21 mouse cellular contexts compared by ENCODE assay signal in genomic region chr10:125989890-125990289, GRCm38 (mm10). TPM values are rescaled to one million over a fixed set of nuclear protein-coding genes. Genes with fewer than 3 reads are reported as not detected.
A peak's percentile ranks its signal among the peaks of the same experiment; 100 is the strongest.
DNase-seq lines count a peak whose midpoint lies in the region; ATAC-seq and TF ChIP-seq lines count a peak whose summit lies in the region.
"Had no signal": no experiment of that assay in that cellular context is flagged by ENCODE, and none has a peak within 500 bp of the region (broad histone marks: within the 10 kb centered on the region; RNA-seq: fewer than 3 reads in every experiment).

No protein-coding gene starts in this region.

- no peaks in the 10 kb centered on the region; the same call in 1 of the 2 replicates for H3K4me1 ChIP-seq in forebrain, embryonic 16.5 days (replicated peaks; ENCODE audit: control insufficient read depth, insufficient read depth, low read length)
- peaks cover 6% of the 10 kb centered on the region for H3K4me1 ChIP-seq in forebrain, embryonic 12.5 days
- H3K4me1 ChIP-seq in embryonic facial prominence, embryonic 15.5 days = peaks cover 62% of the 10 kb centered on the region
- H3K4me1 ChIP-seq in midbrain, embryonic 15.5 days = peaks cover 4% of the 10 kb centered on the region; the same call in 1 of the 2 replicates
- H3K4me1 ChIP-seq: liver, embryonic 13.5 days; neural tube, embryonic 12.5 days had no signal

- intact Hi-C loops in left cerebral cortex, adult 2 months (cut with DNase I) = loop anchor here (5.0 kb wide), 1 partner anchor 263 kb away; no protein-coding TSS in a partner anchor
- intact Hi-C loops in left cerebral cortex, postnatal 4 days (cut with DNase I) = no loop called here

- H3K4me2 ChIP-seq in forebrain, embryonic 16.5 days (ENCODE audit: low read length) = no peak overlapping the region
- H3K4me2 ChIP-seq in forebrain, embryonic 12.5 days = no peak overlapping the region
- no peak overlapping the region for H3K4me2 ChIP-seq in embryonic facial prominence, embryonic 15.5 days (replicated peaks)
- no peak overlapping the region for H3K4me2 ChIP-seq in midbrain, embryonic 15.5 days
- H3K4me2 ChIP-seq: hindbrain, embryonic 15.5 days; kidney, embryonic 15.5 days; liver, embryonic 13.5 days; lung, embryonic 14.5 days; neural tube, embryonic 12.5 days had no signal

- H3K9ac ChIP-seq in forebrain, embryonic 16.5 days (replicated peaks; ENCODE audit: low read depth, low read length) = no peak overlapping the region
- no peak overlapping the region for H3K9ac ChIP-seq in forebrain, embryonic 12.5 days
- no peak overlapping the region for H3K9ac ChIP-seq in embryonic facial prominence, embryonic 15.5 days
- no peak overlapping the region for H3K9ac ChIP-seq in midbrain, embryonic 15.5 days
- H3K9ac ChIP-seq: hindbrain, embryonic 15.5 days; kidney, embryonic 15.5 days; liver, embryonic 13.5 days; lung, embryonic 14.5 days; neural tube, embryonic 12.5 days had no signal

- TF ChIP-seq CTCF in left cerebral cortex, adult 2 months (IDR thresholded peaks at IDR 0.05) = no peak

- no peak overlapping the region for H3K27ac ChIP-seq in forebrain, embryonic 16.5 days (ENCODE audit: low read length)
- H3K27ac ChIP-seq in forebrain, embryonic 12.5 days = no peak overlapping the region
- H3K27ac ChIP-seq in left cerebral cortex, adult 2 months = peak overlapping the region; percentile 36; the same call in 1 of the 2 replicates
- peak overlapping the region; percentile 69; the same call in 1 of the 2 replicates for H3K27ac ChIP-seq in embryonic facial prominence, embryonic 15.5 days (replicated peaks)
- no peak overlapping the region for H3K27ac ChIP-seq in midbrain, embryonic 15.5 days
- H3K27ac ChIP-seq: hindbrain, embryonic 15.5 days; kidney, embryonic 15.5 days; liver, embryonic 13.5 days; macrophage; midbrain, embryonic 10.5 days; neural tube, embryonic 12.5 days had no signal

- no peak for DNase-seq in left cerebral cortex, adult 2 months (ENCODE audit: extremely low spot score in 1 of 2, low spot score in 2 of 2)
- DNase-seq in left cerebral cortex, postnatal 4 days = no peak
- DNase-seq: cerebellum, postnatal 14 days; embryo, embryonic 11 days; heart, adult 18-20 months; heart, postnatal 36 days; liver, embryonic 13.5 days; lung, embryonic 14.5 days; right cerebral cortex, postnatal 4 days; thymus, adult 2 months had no signal

- ATAC-seq in forebrain, embryonic 16.5 days = peak; percentile 54; the same call in 1 of the 2 replicates
- no peak for ATAC-seq in forebrain, embryonic 12.5 days (ENCODE audit: low FRiP score)
- no peak for ATAC-seq in embryonic facial prominence, embryonic 15.5 days (ENCODE audit: insufficient number of reproducible peaks, low FRiP score, low TSS enrichment, low read depth)
- no peak for ATAC-seq in CD4-positive, CD25-positive, alpha-beta regulatory T cell, adult 4 months
- ATAC-seq in midbrain, embryonic 15.5 days (replicated peaks) = no peak
- ATAC-seq: intestine, postnatal 0 days had no signal

- no peaks in the 10 kb centered on the region for H3K36me3 ChIP-seq in forebrain, embryonic 16.5 days (ENCODE audit: control insufficient read depth, insufficient read depth)
- H3K36me3 ChIP-seq in forebrain, embryonic 12.5 days (replicated peaks) = no peaks in the 10 kb centered on the region
- H3K36me3 ChIP-seq in embryonic facial prominence, embryonic 15.5 days = peaks cover 15% of the 10 kb centered on the region
- H3K36me3 ChIP-seq in midbrain, embryonic 15.5 days (replicated peaks) = no peaks in the 10 kb centered on the region
- H3K36me3 ChIP-seq: hindbrain, embryonic 15.5 days; liver, embryonic 13.5 days had no signal

- 24% methylated on average over 7 of the region's 7 CpGs for WGBS in forebrain, embryonic 16.5 days
- WGBS in forebrain, embryonic 12.5 days = 64% methylated on average over 7 of the region's 7 CpGs
- WGBS in embryonic facial prominence, embryonic 15.5 days = 37% methylated on average over 7 of the region's 7 CpGs
- 62% methylated on average over 7 of the region's 7 CpGs for WGBS in midbrain, embryonic 15.5 days

- H3K27me3 ChIP-seq in forebrain, embryonic 16.5 days (replicated peaks; ENCODE audit: control insufficient read depth, insufficient read depth, low read length) = no peaks in the 10 kb centered on the region
- H3K27me3 ChIP-seq in forebrain, embryonic 12.5 days = peaks cover 10% of the 10 kb centered on the region; the same call in 1 of the 2 replicates
- no peaks in the 10 kb centered on the region for H3K27me3 ChIP-seq in embryonic facial prominence, embryonic 15.5 days
- no peaks in the 10 kb centered on the region for H3K27me3 ChIP-seq in midbrain, embryonic 15.5 days (replicated peaks)
- H3K27me3 ChIP-seq: hindbrain, embryonic 15.5 days; kidney, embryonic 15.5 days; liver, embryonic 13.5 days; neural tube, embryonic 12.5 days had no signal

- no peaks in the 10 kb centered on the region for H3K9me3 ChIP-seq in forebrain, embryonic 16.5 days (ENCODE audit: control insufficient read depth, low read length)
- no peaks in the 10 kb centered on the region for H3K9me3 ChIP-seq in forebrain, embryonic 12.5 days
- no peaks in the 10 kb centered on the region for H3K9me3 ChIP-seq in embryonic facial prominence, embryonic 15.5 days (replicated peaks)
- H3K9me3 ChIP-seq in midbrain, embryonic 15.5 days = no peaks in the 10 kb centered on the region
- H3K9me3 ChIP-seq: hindbrain, embryonic 15.5 days; kidney, embryonic 15.5 days; liver, embryonic 13.5 days; midbrain, embryonic 10.5 days; neural tube, embryonic 12.5 days had no signal

- H3K4me3 ChIP-seq in forebrain, embryonic 16.5 days (replicated peaks; ENCODE audit: low read length) = no peak overlapping the region
- no peak overlapping the region for H3K4me3 ChIP-seq in forebrain, embryonic 12.5 days (replicated peaks)
- H3K4me3 ChIP-seq in left cerebral cortex, adult 2 months = no peak overlapping the region
- no peak overlapping the region for H3K4me3 ChIP-seq in embryonic facial prominence, embryonic 15.5 days (replicated peaks)
- no peak overlapping the region for H3K4me3 ChIP-seq in midbrain, embryonic 15.5 days
- H3K4me3 ChIP-seq: hindbrain, embryonic 15.5 days; kidney, embryonic 15.5 days; liver, embryonic 13.5 days; midbrain, embryonic 10.5 days; neural tube, embryonic 12.5 days had no signal

RNA-seq across cellular contexts. Expression of gene Lrig3, which starts 23.9 kb away (rescaled TPM):
- 2.1 and 2.6 TPM in 2 replicates for polyA plus RNA-seq in forebrain, embryonic 16.5 days (2015; fragmentation: Nextera tagmentation; extraction: Ambion mirVana)
- 8.6 and 10.6 TPM in 2 replicates for polyA plus RNA-seq in forebrain, embryonic 12.5 days (2016; fragmentation: Nextera tagmentation; extraction: Ambion mirVana)
- 1 to 10 TPM; 2.5 to 3.0 TPM for total RNA-seq in left cerebral cortex, adult 2 months (2021)
- 1 to 10 TPM; 4.4 to 4.6 TPM for total RNA-seq in left cerebral cortex, postnatal 4 days (2021)
- 30.5 and 32.5 TPM in 2 replicates for polyA plus RNA-seq in embryonic facial prominence, embryonic 15.5 days (2015; fragmentation: Nextera tagmentation; extraction: Ambion mirVana)
- under 1 TPM; 0.16 TPM for polyA plus RNA-seq in CD4-positive, CD25-positive, alpha-beta regulatory T cell, adult 4 months (2017; shearing (Covaris generic))
- polyA plus RNA-seq in midbrain, embryonic 15.5 days (2015; fragmentation: Nextera tagmentation; extraction: Ambion mirVana) = 4.0 and 4.1 TPM in 2 replicates

Comparison
In these comparisons a context has a peak if more than half of its experiments do, and no peak if none do; other contexts are left out.
1. H3K27ac ChIP-seq: peak in left cerebral cortex, adult 2 months (single experiment) and embryonic facial prominence, embryonic 15.5 days (single experiment); none in forebrain, embryonic 16.5 days (single experiment), forebrain, embryonic 12.5 days (single experiment) and midbrain, embryonic 15.5 days (single experiment).